Mouse (Mus musculus) ES-Bruce4 (cell line): ENCODE results near the gene Zeb2. TPM values are rescaled to one million over a fixed set of nuclear protein-coding genes. Genes with fewer than 3 reads are reported as not detected.

Experiments
- H3K27ac ChIP-seq: 2 replicates; pipeline ENCODE4 v1.5.1; 2012; ENCODE audit warnings: low read length, inconsistent platforms; ENCODE audit not compliant: insufficient read depth
- H3K27me3 ChIP-seq: 2 replicates; pipeline ENCODE4 v1.6.1; 2012; ENCODE audit warnings: mild to moderate bottlenecking, low read length, inconsistent platforms; ENCODE audit not compliant: control insufficient read depth, poor library complexity, insufficient read depth, severe bottlenecking
- H3K36me3 ChIP-seq: 2 replicates; pipeline ENCODE4 v1.6.1; 2012; ENCODE audit warnings: inconsistent platforms, mild to moderate bottlenecking, low read length, moderate library complexity; ENCODE audit not compliant: control insufficient read depth, poor library complexity, insufficient read depth, severe bottlenecking
- H3K4me1 ChIP-seq: one replicate; pipeline ENCODE4 v1.8.1; 2011; ENCODE audit warnings: low read length; ENCODE audit not compliant: control insufficient read depth, insufficient read depth
- H3K4me3 ChIP-seq: 2 replicates; pipeline ENCODE4 v1.5.1; 2011; ENCODE audit warnings: low read depth, mild to moderate bottlenecking, low read length
- H3K9ac ChIP-seq: 2 replicates; pipeline ENCODE4 v1.6.1; 2012; ENCODE audit warnings: low read depth, mild to moderate bottlenecking, inconsistent platforms; ENCODE audit not compliant: poor library complexity, severe bottlenecking
- H3K9me3 ChIP-seq: replicated peaks from 2 replicates; pipeline ENCODE4 v1.6.1; 2012; ENCODE audit warnings: mild to moderate bottlenecking, low read length, inconsistent platforms; ENCODE audit not compliant: control insufficient read depth, poor library complexity, insufficient read depth, severe bottlenecking
- CTCF ChIP-seq: IDR thresholded peaks from one replicate; pipeline ENCODE4 v1.8.1; 2011; ENCODE audit warnings: low read depth, low read length
- EP300 ChIP-seq: IDR thresholded peaks from 2 replicates; pipeline ENCODE4 v1.6.1; 2011; ENCODE audit warnings: low read depth, low read length; ENCODE audit not compliant: insufficient read depth
- POLR2A ChIP-seq: IDR thresholded peaks from one replicate; pipeline ENCODE4 v1.8.1; 2011; ENCODE audit warnings: low read length; ENCODE audit not compliant: insufficient read depth
- polyA plus RNA-seq: library from polyadenylated mRNA; stranded (reverse); fragments of >200 nt; gene quantifications from 2 replicates; pipeline ENCODE4 v1.2.4, GENCODE M21; 2011; ENCODE audit warnings: low read depth; ENCODE audit not compliant: missing spikeins, insufficient read depth, insufficient read length

Gene Zeb2
- polyA plus RNA-seq, 1 experiment: 2.1 TPM

GRCm38 (mm10) chr2:45059599-45059998 lies 57.6 kb downstream of the Zeb2 start:
- no peaks in the 10 kb centered on the region for H3K4me1 ChIP-seq
- TF ChIP-seq CTCF (no peak), EP300 (no peak), POLR2A (no peak)
- H3K4me3 ChIP-seq: no peak overlapping the region
- no peaks in the 10 kb centered on the region for H3K36me3 ChIP-seq
- no peaks in the 10 kb centered on the region; the same call in 1 of the 2 replicates for H3K27me3 ChIP-seq
- no peaks in the 10 kb centered on the region for H3K9me3 ChIP-seq
- no peak overlapping the region for H3K9ac ChIP-seq
- no peak overlapping the region for H3K27ac ChIP-seq

DNA sequence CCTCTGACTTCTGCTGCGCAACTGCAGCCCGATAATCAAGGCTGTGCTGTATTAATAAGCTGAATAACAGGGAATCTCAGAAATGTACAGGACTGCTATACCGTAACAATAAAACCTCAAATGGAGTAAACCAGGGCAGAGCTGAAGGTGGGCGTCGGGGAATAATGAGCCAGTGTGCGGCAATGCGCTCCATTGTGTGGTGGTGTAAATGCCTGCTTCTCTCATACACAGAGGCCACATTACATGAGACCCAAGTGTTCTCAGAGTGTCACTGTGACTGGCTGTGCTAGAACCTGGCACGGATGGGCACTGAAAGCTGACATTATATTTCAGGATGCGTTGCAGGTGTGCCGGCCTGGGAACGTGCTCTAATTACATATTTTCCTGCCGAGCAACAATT lies 58.2 kb downstream of the Zeb2 start:
- Histone ChIP-seq H3K4me3 (no peak overlapping the region), H3K27ac (no peak overlapping the region), H3K27me3 (no peaks in the 10 kb centered on the region; the same call in 1 of the 2 replicates), H3K4me1 (no peaks in the 10 kb centered on the region), H3K9me3 (no peaks in the 10 kb centered on the region), H3K9ac (no peak overlapping the region), H3K36me3 (no peaks in the 10 kb centered on the region)
- TF ChIP-seq POLR2A: no peak
- TF ChIP-seq CTCF: no peak
- no peak for TF ChIP-seq EP300

DNA sequence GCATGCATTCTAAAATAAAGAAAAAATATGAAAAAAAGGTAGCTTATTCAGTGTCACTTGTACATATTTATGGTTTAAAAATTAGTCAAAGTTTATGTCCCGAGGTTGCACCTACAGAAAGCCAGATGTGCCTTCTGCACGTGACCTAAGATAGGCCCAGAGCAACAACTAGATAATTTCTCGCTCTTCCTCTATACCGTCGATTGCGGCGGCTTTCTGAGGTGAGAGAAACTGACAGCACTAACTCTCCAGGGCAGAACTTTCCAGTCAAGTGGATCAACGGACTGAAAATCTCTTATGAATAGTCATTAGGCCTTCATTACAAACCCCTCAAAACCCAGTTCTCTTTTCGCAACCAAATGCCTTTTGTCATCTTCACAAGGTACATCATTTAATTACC lies 59.0 kb downstream of the Zeb2 start:
- H3K27ac ChIP-seq: no peak overlapping the region
- H3K4me3 ChIP-seq: no peak overlapping the region
- H3K9me3 ChIP-seq: no peaks in the 10 kb centered on the region
- H3K27me3 ChIP-seq: no peaks in the 10 kb centered on the region; the same call in 1 of the 2 replicates
- H3K9ac ChIP-seq: no peak overlapping the region
- TF ChIP-seq EP300 (no peak), POLR2A (no peak), CTCF (no peak)
- H3K36me3 ChIP-seq: no peaks in the 10 kb centered on the region
- H3K4me1 ChIP-seq: no peaks in the 10 kb centered on the region

GRCm38 (mm10) chr2:45056856-45057562 lies 60.2 kb downstream of the Zeb2 start:
- H3K9ac ChIP-seq: no peak overlapping the region
- H3K9me3 ChIP-seq: no peaks in the 10 kb centered on the region
- no peaks in the 10 kb centered on the region for H3K4me1 ChIP-seq
- no peaks in the 10 kb centered on the region for H3K36me3 ChIP-seq
- no peak overlapping the region for H3K27ac ChIP-seq
- H3K27me3 ChIP-seq: no peaks in the 10 kb centered on the region; the same call in 1 of the 2 replicates
- TF ChIP-seq POLR2A (no peak), EP300 (no peak), CTCF (no peak)
- H3K4me3 ChIP-seq: no peak overlapping the region

- Histone ChIP-seq H3K36me3 (no peaks in the 10 kb centered on the region), H3K9me3 (no peaks in the 10 kb centered on the region), H3K9ac (no peak overlapping the region), H3K27ac (no peak overlapping the region), H3K27me3 (no peaks in the 10 kb centered on the region; the same call in 1 of the 2 replicates), H3K4me3 (no peak overlapping the region), H3K4me1 (no peaks in the 10 kb centered on the region)
- TF ChIP-seq EP300: no peak
- no peak for TF ChIP-seq POLR2A
- no peak for TF ChIP-seq CTCF
Observed at GRCm38 (mm10) chr2:45055926-45056325, 61.3 kb downstream of the Zeb2 start.

GRCm38 (mm10) chr2:45055034-45055615 lies 62.1 kb downstream of the Zeb2 start:
- no peak overlapping the region for H3K4me3 ChIP-seq
- TF ChIP-seq POLR2A: no peak
- no peak for TF ChIP-seq EP300
- no peak for TF ChIP-seq CTCF
- H3K27me3 ChIP-seq: no peaks in the 10 kb centered on the region; the same call in 1 of the 2 replicates
- H3K9ac ChIP-seq: no peak overlapping the region
- H3K36me3 ChIP-seq: no peaks in the 10 kb centered on the region
- no peak overlapping the region for H3K27ac ChIP-seq
- no peaks in the 10 kb centered on the region for H3K9me3 ChIP-seq
- no peaks in the 10 kb centered on the region for H3K4me1 ChIP-seq
